Mouse (Mus musculus) megakaryocyte, embryonic 14.5 days (primary cell): ENCODE results near the gene Tada2b.

Experiments
- FLI1 ChIP-seq: IDR thresholded peaks from 2 replicates; pipeline ENCODE4 v1.6.1; 2012; ENCODE audit warnings: low read length, inconsistent platforms, mixed read lengths
- GATA1 ChIP-seq: IDR thresholded peaks from 3 replicates; pipeline ENCODE4 v1.6.1; 2012; ENCODE audit warnings: mixed read lengths, low read length, inconsistent platforms, borderline replicate concordance

GRCm38 (mm10) chr5:36447872-36448271 is 36.2 kb downstream of the Tada2b start:
- TF ChIP-seq GATA1: no peak
- TF ChIP-seq FLI1: no peak
